Mouse (Mus musculus) brain, embryonic 14.5 days (tissue): Measurements from ENCODE around the gene Rho.

Experiments used
- CTCF ChIP-seq: fragments of 200-500 bp; IDR thresholded peaks from 2 replicates; pipeline ENCODE4 v1.5.1; 2012; ENCODE audit warnings: inconsistent platforms, mild to moderate bottlenecking, moderate library complexity, borderline replicate concordance; ENCODE audit not compliant: insufficient read depth, insufficient read length; ENCODE audit errors: extremely low read depth
- POLR2A ChIP-seq: fragments of 200-500 bp; IDR thresholded peaks from 2 replicates; pipeline ENCODE4 v1.6.1; 2012; ENCODE audit warnings: mild to moderate bottlenecking, inconsistent platforms, borderline replicate concordance; ENCODE audit not compliant: poor library complexity, insufficient read depth, insufficient read length, severe bottlenecking; ENCODE audit errors: extremely low read depth

DNA sequence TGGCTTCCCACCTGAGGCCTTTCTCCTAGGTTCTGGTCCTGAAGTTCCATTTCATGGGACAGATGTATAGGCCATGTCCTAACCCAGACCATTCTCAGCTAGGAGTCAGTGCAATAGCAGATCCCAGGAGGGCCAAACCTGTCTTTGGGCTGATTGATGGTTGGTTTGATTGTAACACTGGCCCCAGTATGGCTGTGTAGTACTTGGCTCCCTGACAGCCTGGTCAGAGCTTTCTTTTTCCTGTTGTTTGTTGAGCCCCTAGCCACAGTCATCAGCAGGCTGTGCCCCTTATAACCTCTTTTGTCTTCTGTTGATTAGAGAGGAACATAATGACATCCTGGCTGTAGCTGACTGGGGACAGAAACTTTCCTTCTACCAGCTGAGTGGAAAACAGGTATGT lies 47.5 kb upstream of the Rho start:
- no peak for TF ChIP-seq CTCF
- no peak for TF ChIP-seq POLR2A
